Mouse (Mus musculus) adrenal gland, adult (tissue): Measurements from ENCODE around the gene Rnf213.
A peak's percentile ranks its signal among the peaks of the same experiment; 100 is the strongest.

ENCODE experiments used
- DNase-seq, 2 experiments: peaks; one replicate each; pipeline ENCODE4 v3.0.0; 2022 to 2023; ENCODE audit warnings: low spot score in 1 of 2; ENCODE audit not compliant: inconsistent age in 2 of 2

The Rnf213 gene

GRCm38 (mm10) chr11:119514108-119514860 lies 121.4 kb downstream of the Rnf213 start:
- no peak for DNase-seq

- no peak for DNase-seq
Measured at GRCm38 (mm10) chr11:119514967-119515636, 122.2 kb downstream of the Rnf213 start.

GRCm38 (mm10) chr11:119515823-119516676 lies 123.2 kb downstream of the Rnf213 start:
- DNase-seq = no peak

GRCm38 (mm10) chr11:119516677-119517361 lies 123.9 kb downstream of the Rnf213 start:
- DNase-seq = peak; percentile 47 to 67

- DNase-seq = no peak
Measured at GRCm38 (mm10) chr11:119519387-119519786, 126.5 kb downstream of the Rnf213 start.

GRCm38 (mm10) chr11:119520005-119520712 lies 127.3 kb downstream of the Rnf213 start:
- DNase-seq = no peak

GRCm38 (mm10) chr11:119520713-119521063 lies 127.8 kb downstream of the Rnf213 start:
- no peak for DNase-seq

GRCm38 (mm10) chr11:119521920-119522710 lies 129.2 kb downstream of the Rnf213 start:
- DNase-seq = no peak

- peak in 1 of 2 experiments; percentile 51 for DNase-seq
Measured at GRCm38 (mm10) chr11:119522779-119523178, 129.9 kb downstream of the Rnf213 start.

- DNase-seq = no peak
Measured at GRCm38 (mm10) chr11:119523392-119523791, 130.5 kb downstream of the Rnf213 start.

GRCm38 (mm10) chr11:119524545-119524949 lies 131.6 kb downstream of the Rnf213 start:
- peak; percentile 92 to 93 for DNase-seq

GRCm38 (mm10) chr11:119526068-119526966 lies 133.4 kb downstream of the Rnf213 start:
- no peak for DNase-seq

- no peak for DNase-seq
Measured at GRCm38 (mm10) chr11:119528930-119529329, 136.0 kb downstream of the Rnf213 start.

- no peak for DNase-seq
Measured at GRCm38 (mm10) chr11:119532460-119532859, 139.6 kb downstream of the Rnf213 start.

GRCm38 (mm10) chr11:119533745-119534144 lies 140.8 kb downstream of the Rnf213 start:
- DNase-seq = no peak
